Mouse (Mus musculus): ENCODE data around the gene Orai2.
"Not testable (repeated sequence)": the region's sequence is repeated elsewhere in the genome, so short reads cannot be mapped to it uniquely, and the experiment has no call there.

The Orai2 gene

GRCm38 (mm10) chr5:136172939-136173338 is 2.4 kb upstream of the Orai2 start:
- DNase-seq (ENCODE audit: low read depth) = no peak

- peak; percentile 82 for DNase-seq (ENCODE audit: low read depth)
Observed at GRCm38 (mm10) chr5:136171363-136172341, 1.1 kb upstream of the Orai2 start.

- no peak for DNase-seq (ENCODE audit: low read depth)
Observed at GRCm38 (mm10) chr5:136169626-136170511, 644 bp downstream of the Orai2 start.

GRCm38 (mm10) chr5:136168071-136168470 is 2.4 kb downstream of the Orai2 start:
- DNase-seq (ENCODE audit: low read depth) = no peak

GRCm38 (mm10) chr5:136167296-136167695 is 3.2 kb downstream of the Orai2 start:
- no peak for DNase-seq (ENCODE audit: low read depth)

- DNase-seq (ENCODE audit: low read depth) = no peak
Observed at GRCm38 (mm10) chr5:136165246-136165645, 5.3 kb downstream of the Orai2 start.

GRCm38 (mm10) chr5:136163807-136164474 is 6.6 kb downstream of the Orai2 start:
- DNase-seq (ENCODE audit: low read depth) = no peak

GRCm38 (mm10) chr5:136160084-136160483 is 10.4 kb downstream of the Orai2 start:
- not testable (repeated sequence) for DNase-seq (ENCODE audit: low read depth)

- DNase-seq (ENCODE audit: low read depth) = no peak
Observed at GRCm38 (mm10) chr5:136155399-136155798, 15.1 kb downstream of the Orai2 start.

GRCm38 (mm10) chr5:136152365-136152764 is 18.1 kb downstream of the Orai2 start:
- no peak for DNase-seq (ENCODE audit: low read depth)

- not testable (repeated sequence) for DNase-seq (ENCODE audit: low read depth)
Observed at GRCm38 (mm10) chr5:136149134-136149576, 21.4 kb downstream of the Orai2 start.

GRCm38 (mm10) chr5:136147704-136148103 is 22.8 kb downstream of the Orai2 start:
- no peak for DNase-seq (ENCODE audit: low read depth)

GRCm38 (mm10) chr5:136146936-136147335 is 23.6 kb downstream of the Orai2 start:
- DNase-seq (ENCODE audit: low read depth) = no peak

GRCm38 (mm10) chr5:136144606-136145430 is 25.7 kb downstream of the Orai2 start:
- no peak for DNase-seq (ENCODE audit: low read depth)

- peak; percentile 49 for DNase-seq (ENCODE audit: low read depth)
Observed at GRCm38 (mm10) chr5:136143161-136143755, 27.3 kb downstream of the Orai2 start.

- DNase-seq (ENCODE audit: low read depth) = no peak
Observed at GRCm38 (mm10) chr5:136142746-136143145, 27.8 kb downstream of the Orai2 start.

GRCm38 (mm10) chr5:136140057-136140482 is 30.4 kb downstream of the Orai2 start:
- no peak for DNase-seq (ENCODE audit: low read depth)

- DNase-seq (ENCODE audit: low read depth) = no peak
Observed at GRCm38 (mm10) chr5:136139393-136139792, 31.1 kb downstream of the Orai2 start.

GRCm38 (mm10) chr5:136137658-136138274 is 32.7 kb downstream of the Orai2 start:
- DNase-seq (ENCODE audit: low read depth) = peak; percentile 9
